Mouse (Mus musculus) lung, postnatal 0 days (tissue): ENCODE data around the gene Ctdnep1.
"Not testable (repeated sequence)": the region's sequence is repeated elsewhere in the genome, so short reads cannot be mapped to it uniquely, and the experiment has no call there.

Experiments
- CTCF ChIP-seq: IDR thresholded peaks from 2 replicates; pipeline ENCODE4 v1.5.1; 2016; ENCODE audit warnings: antibody characterized with exemption, mild to moderate bottlenecking
- EP300 ChIP-seq: IDR thresholded peaks from 2 replicates; pipeline ENCODE4 v1.6.1; 2016; ENCODE audit warnings: antibody characterized with exemption, mild to moderate bottlenecking, control low read depth

GRCm38 (mm10) chr11:69955618-69956017 lies 25.3 kb upstream of the Ctdnep1 start:
- TF ChIP-seq CTCF, EP300: not testable (repeated sequence)
